Mouse (Mus musculus) liver, postnatal 0 days (tissue): ENCODE results near the gene Adamts8. TPM values are rescaled to one million over a fixed set of nuclear protein-coding genes. Genes with fewer than 3 reads are reported as not detected.

ENCODE experiments used
- ATAC-seq: fragments of 200-750 bp; cut with Nextera tagmentation; 2 replicates; pipeline ENCODE4 v1.8.0; 2017; ENCODE audit warnings: mild to moderate bottlenecking, moderate library complexity
- DNase-seq: peaks from one replicate; pipeline ENCODE4 v3.0.0-alpha.2; 2016
- H3K27ac ChIP-seq: fragments of 300-500 bp; sonication (generic); 2 replicates; pipeline ENCODE4 v1.5.1; 2014; ENCODE audit warnings: antibody characterized with exemption, moderate library complexity, mild to moderate bottlenecking, low read depth
- H3K27me3 ChIP-seq: fragments of 300-500 bp; sonication (generic); 2 replicates; pipeline ENCODE4 v1.6.1; 2014; ENCODE audit warnings: low read length, control low read depth, mixed read lengths; ENCODE audit not compliant: insufficient read depth
- H3K36me3 ChIP-seq: fragments of 300-500 bp; sonication (generic); replicated peaks from 2 replicates; pipeline ENCODE4 v1.6.1; 2014; ENCODE audit warnings: mild to moderate bottlenecking, control low read depth, low read length, moderate library complexity, mixed read lengths; ENCODE audit not compliant: insufficient read depth
- H3K4me1 ChIP-seq: fragments of 300-500 bp; sonication (generic); 2 replicates; pipeline ENCODE4 v1.6.1; 2014; ENCODE audit warnings: antibody characterized with exemption, mild to moderate bottlenecking, control low read depth; ENCODE audit not compliant: insufficient read depth
- H3K4me2 ChIP-seq: fragments of 300-500 bp; sonication (generic); 2 replicates; pipeline ENCODE4 v1.6.1; 2014; ENCODE audit warnings: low read depth, mild to moderate bottlenecking, low read length, moderate library complexity, mixed read lengths
- H3K4me3 ChIP-seq: fragments of 300-500 bp; sonication (generic); 2 replicates; pipeline ENCODE4 v1.5.1; 2014; ENCODE audit warnings: low read depth, low read length
- H3K9ac ChIP-seq: fragments of 300-500 bp; sonication (generic); replicated peaks from 2 replicates; pipeline ENCODE4 v1.6.1; 2014; ENCODE audit warnings: mild to moderate bottlenecking, moderate library complexity
- H3K9me3 ChIP-seq: fragments of 300-500 bp; sonication (generic); 2 replicates; pipeline ENCODE4 v1.6.1; 2016; ENCODE audit warnings: mild to moderate bottlenecking, control low read depth, low read length, mixed read lengths
- CTCF ChIP-seq: sonication (generic); IDR thresholded peaks from 2 replicates; pipeline ENCODE4 v1.5.1; 2016; ENCODE audit warnings: antibody characterized with exemption, low read depth
- EP300 ChIP-seq: IDR thresholded peaks from 2 replicates; pipeline ENCODE4 v1.6.1; 2016; ENCODE audit warnings: antibody characterized with exemption, low read depth, mild to moderate bottlenecking
- WGBS: fragments of 180-500 bp; shearing (Covaris S2); extraction: QIAGEN DNeasy Blood & Tissue Kit; methylation state at CpG from one replicate; pipeline ENCODE4 v1.1.7; 2014; ENCODE audit not compliant: insufficient replicate concordance; 5-methylcytosine and 5-hydroxymethylcytosine counted together
- polyA plus RNA-seq: library from polyadenylated mRNA; unstranded; fragments of >200 nt; fragmentation: Nextera tagmentation; extraction: Ambion mirVana; gene quantifications from 2 replicates; pipeline ENCODE4 v1.2.1, GENCODE M21; 2015

Adamts8 gene
- polyA plus RNA-seq: 0.05 and 0.06 TPM in 2 replicates

- no peaks in the 10 kb centered on the region for H3K9me3 ChIP-seq
- H3K4me2 ChIP-seq: peak within 1 kb of the TSS; percentile 65
- under 1% methylated on average over 88 of the region's 96 CpGs for WGBS
- peaks cover 50% of the 10 kb centered on the region for H3K27me3 ChIP-seq
- DNase-seq (peak; percentile 25), ATAC-seq (peak; percentile 25; the same call in 1 of the 2 replicates)
- no peaks in the 10 kb centered on the region for H3K36me3 ChIP-seq
- H3K4me3 ChIP-seq: peak within 1 kb of the TSS; percentile 47
- H3K9ac ChIP-seq: no peak within 1 kb of the TSS
- peaks cover 2% of the 10 kb centered on the region; the same call in 1 of the 2 replicates for H3K4me1 ChIP-seq
- H3K27ac ChIP-seq: no peak within 1 kb of the TSS
- TF ChIP-seq CTCF (0 out of 2 replicates have a peak, but pooled peaks have one; percentile 12), EP300 (no peak)
Observed at GRCm38 (mm10) chr9:30942512-30943313, at the start of gene Adamts8. Adamts8 (plus strand) TSS chr9:30942562.

GRCm38 (mm10) chr9:30895618-30896017, 46.7 kb upstream of the Adamts8 start:
- no peak overlapping the region for H3K27ac ChIP-seq
- no peaks in the 10 kb centered on the region for H3K27me3 ChIP-seq
- no peak overlapping the region for H3K4me2 ChIP-seq
- no peak for DNase-seq
- H3K36me3 ChIP-seq: no peaks in the 10 kb centered on the region
- TF ChIP-seq CTCF: no peak
- no peak for TF ChIP-seq EP300
- peaks cover 13% of the 10 kb centered on the region for H3K4me1 ChIP-seq
- H3K9me3 ChIP-seq: no peaks in the 10 kb centered on the region
- WGBS: 89% methylated on average over 3 of the region's 3 CpGs
- no peak overlapping the region for H3K4me3 ChIP-seq
- no peak overlapping the region for H3K9ac ChIP-seq
- ATAC-seq: no peak

GRCm38 (mm10) chr9:30896752-30897151, 45.6 kb upstream of the Adamts8 start:
- H3K27me3 ChIP-seq: no peaks in the 10 kb centered on the region
- no peak overlapping the region for H3K9ac ChIP-seq
- ATAC-seq: peak; percentile 98
- H3K4me1 ChIP-seq: peaks cover 13% of the 10 kb centered on the region
- no peaks in the 10 kb centered on the region for H3K9me3 ChIP-seq
- DNase-seq: peak; percentile 87
- no peak overlapping the region for H3K4me2 ChIP-seq
- TF ChIP-seq EP300 (peak; percentile 24; the same call in 1 of the 2 replicates), CTCF (no peak)
- no peaks in the 10 kb centered on the region for H3K36me3 ChIP-seq
- 70% methylated on average over 5 of the region's 5 CpGs for WGBS
- H3K27ac ChIP-seq: peak overlapping the region; percentile 62
- H3K4me3 ChIP-seq: no peak overlapping the region

- 70% methylated on average over 2 of the region's 2 CpGs for WGBS
- no peak overlapping the region for H3K4me3 ChIP-seq
- no peak for DNase-seq
Observed at GRCm38 (mm10) chr9:30897169-30897568, 45.2 kb upstream of the Adamts8 start.

GRCm38 (mm10) chr9:30902152-30902551, 40.2 kb upstream of the Adamts8 start:
- no peak overlapping the region for H3K4me3 ChIP-seq
- no peak overlapping the region for H3K27ac ChIP-seq
- no peak overlapping the region for H3K9ac ChIP-seq
- peaks cover 8% of the 10 kb centered on the region; the same call in 1 of the 2 replicates for H3K4me1 ChIP-seq
- no peaks in the 10 kb centered on the region for H3K9me3 ChIP-seq
- no peaks in the 10 kb centered on the region for H3K27me3 ChIP-seq
- 87% methylated on average over 19 of the region's 19 CpGs for WGBS
- H3K4me2 ChIP-seq: no peak overlapping the region
- no peaks in the 10 kb centered on the region for H3K36me3 ChIP-seq
- no peak for DNase-seq
- no peak for ATAC-seq
- no peak for TF ChIP-seq EP300

More at GRCm38 (mm10) chr9:30897169-30897568, 45.2 kb upstream of the Adamts8 start:
- Histone ChIP-seq H3K27ac (peak overlapping the region; percentile 62), H3K27me3 (no peaks in the 10 kb centered on the region), H3K4me2 (no peak overlapping the region), H3K36me3 (no peaks in the 10 kb centered on the region), H3K9ac (no peak overlapping the region), H3K4me1 (peaks cover 13% of the 10 kb centered on the region), H3K9me3 (no peaks in the 10 kb centered on the region)
- ATAC-seq: peak; percentile 75
- TF ChIP-seq EP300 (no peak), CTCF (no peak)

GRCm38 (mm10) chr9:30902641-30903040, 39.7 kb upstream of the Adamts8 start:
- ATAC-seq: no peak
- H3K4me1 ChIP-seq: peaks cover 4% of the 10 kb centered on the region; the same call in 1 of the 2 replicates
- no peak overlapping the region for H3K4me2 ChIP-seq
- 84% methylated on average over 7 of the region's 7 CpGs for WGBS
- H3K27ac ChIP-seq: no peak overlapping the region
- no peak for TF ChIP-seq CTCF
- no peak for TF ChIP-seq EP300
- no peaks in the 10 kb centered on the region for H3K9me3 ChIP-seq
- DNase-seq: no peak
- H3K36me3 ChIP-seq: no peaks in the 10 kb centered on the region
- no peak overlapping the region for H3K9ac ChIP-seq
- no peaks in the 10 kb centered on the region for H3K27me3 ChIP-seq
- H3K4me3 ChIP-seq: no peak overlapping the region
